Mouse (Mus musculus): ENCODE results near the gene Atp1a3.

GRCm38 (mm10) chr7:24984307-24984706, 21.5 kb downstream of the Atp1a3 start:
- TF ChIP-seq EP300 (IDR thresholded peaks at IDR 0.05; ENCODE audit: low read depth): no peak
- TF ChIP-seq CTCF (IDR thresholded peaks at IDR 0.05; ENCODE audit: low read depth): peak; percentile 46
